Mouse (Mus musculus) midbrain, postnatal 0 days (tissue): ENCODE measurements around the gene Rhobtb3. TPM values are rescaled to one million over a fixed set of nuclear protein-coding genes. Genes with fewer than 3 reads are reported as not detected.
A peak's percentile ranks its signal among the peaks of the same experiment; 100 is the strongest.

ENCODE experiments used
- ATAC-seq: fragments of 200-750 bp; cut with Nextera tagmentation; 2 replicates; pipeline ENCODE4 v1.8.0; 2017; ENCODE audit warnings: moderate number of reproducible peaks, mild to moderate bottlenecking, moderate TSS enrichment, moderate library complexity; ENCODE audit not compliant: low FRiP score
- DNase-seq: peaks from one replicate; pipeline ENCODE4 v3.0.0-alpha.2; 2015; ENCODE audit warnings: low spot score
- H3K27ac ChIP-seq: fragments of 300-500 bp; sonication (generic); 2 replicates; pipeline ENCODE4 v1.5.1; 2014; ENCODE audit warnings: low read depth, mild to moderate bottlenecking, low read length, mixed read lengths
- H3K27me3 ChIP-seq: fragments of 300-500 bp; sonication (generic); 2 replicates; pipeline ENCODE4 v1.6.1; 2014; ENCODE audit warnings: low read length, control low read depth, mixed read lengths; ENCODE audit not compliant: insufficient read depth
- H3K36me3 ChIP-seq: fragments of 300-500 bp; sonication (generic); 2 replicates; pipeline ENCODE4 v1.6.1; 2014; ENCODE audit warnings: low read length, control low read depth, mixed read lengths; ENCODE audit not compliant: insufficient read depth
- H3K4me1 ChIP-seq: fragments of 300-500 bp; sonication (generic); 2 replicates; pipeline ENCODE4 v1.6.1; 2014; ENCODE audit warnings: mild to moderate bottlenecking, control low read depth, antibody characterized with exemption, low read length, mixed read lengths; ENCODE audit not compliant: insufficient read depth
- H3K4me2 ChIP-seq: fragments of 300-500 bp; sonication (generic); 2 replicates; pipeline ENCODE4 v1.6.1; 2014; ENCODE audit warnings: low read depth, mild to moderate bottlenecking, low read length, mixed read lengths; ENCODE audit not compliant: poor library complexity, severe bottlenecking
- H3K4me3 ChIP-seq: fragments of 300-500 bp; sonication (generic); 2 replicates; pipeline ENCODE4 v1.5.1; 2014; ENCODE audit warnings: low read depth, mild to moderate bottlenecking, low read length, moderate library complexity
- H3K9ac ChIP-seq: fragments of 300-500 bp; sonication (generic); replicated peaks from 2 replicates; pipeline ENCODE4 v1.6.1; 2014; ENCODE audit warnings: mild to moderate bottlenecking, low read length, moderate library complexity, mixed read lengths; ENCODE audit not compliant: poor library complexity, severe bottlenecking
- H3K9me3 ChIP-seq: fragments of 300-500 bp; sonication (generic); 2 replicates; pipeline ENCODE4 v1.6.1; 2016; ENCODE audit warnings: low read length, control low read depth
- CTCF ChIP-seq: IDR thresholded peaks from 2 replicates; pipeline ENCODE4 v1.5.1; 2016; ENCODE audit warnings: antibody characterized with exemption, mild to moderate bottlenecking
- WGBS: fragments of 180-500 bp; shearing (Covaris S2); extraction: QIAGEN DNeasy Blood & Tissue Kit; methylation state at CpG from one replicate; pipeline ENCODE4 v1.1.7; 2014; 5-methylcytosine and 5-hydroxymethylcytosine counted together
- polyA plus RNA-seq: library from polyadenylated mRNA; unstranded; fragments of >200 nt; fragmentation: Nextera tagmentation; extraction: Ambion mirVana; gene quantifications from 2 replicates; pipeline ENCODE4 v1.2.1, GENCODE M21; 2015
- total RNA-seq: library from RNA; depleted of rRNA; stranded (reverse); fragments of >200 nt; gene quantifications from 2 replicates; pipeline ENCODE4 v1.2.3, GENCODE M21; 2014; rRNA removed

Gene Rhobtb3
- total RNA-seq = 31.7 and 67.6 TPM in 2 replicates
- 11.6 and 12.1 TPM in 2 replicates for polyA plus RNA-seq

- Histone ChIP-seq H3K27me3 (no peaks in the 10 kb centered on the region), H3K36me3 (no peaks in the 10 kb centered on the region), H3K9me3 (no peaks in the 10 kb centered on the region), H3K4me1 (no peaks in the 10 kb centered on the region), H3K4me2 (peak within 1 kb of the TSS; percentile 67), H3K4me3 (peak within 1 kb of the TSS; percentile 80), H3K27ac (peak within 1 kb of the TSS; percentile 97), H3K9ac (peak within 1 kb of the TSS; percentile 97)
- peak; percentile 88 for ATAC-seq
- WGBS = under 1% methylated on average over 72 of the region's 110 CpGs
- no peak for TF ChIP-seq CTCF
- DNase-seq = peak; percentile 74
Observed at GRCm38 (mm10) chr13:75943189-75944043, at the start of gene Rhobtb3. Rhobtb3 (minus strand) TSS chr13:75943925.

- H3K27ac ChIP-seq = peak overlapping the region; percentile 44; the same call in 1 of the 2 replicates
- no peak for TF ChIP-seq CTCF
- H3K27me3 ChIP-seq = no peaks in the 10 kb centered on the region
- H3K4me3 ChIP-seq = no peak overlapping the region
- peak; percentile 82 for ATAC-seq
- DNase-seq = peak; percentile 55
- no peaks in the 10 kb centered on the region for H3K4me1 ChIP-seq
- no peaks in the 10 kb centered on the region for H3K36me3 ChIP-seq
- 33% methylated on average over 9 of the region's 9 CpGs for WGBS
- H3K9ac ChIP-seq = no peak overlapping the region
- no peaks in the 10 kb centered on the region for H3K9me3 ChIP-seq
- no peak overlapping the region for H3K4me2 ChIP-seq
Observed at GRCm38 (mm10) chr13:75992169-75993028, 48.7 kb upstream of the Rhobtb3 start.

GRCm38 (mm10) chr13:75988096-75988495 is 44.4 kb upstream of the Rhobtb3 start:
- Histone ChIP-seq H3K4me1 (no peaks in the 10 kb centered on the region), H3K4me2 (no peak overlapping the region), H3K4me3 (no peak overlapping the region), H3K27me3 (no peaks in the 10 kb centered on the region), H3K9ac (no peak overlapping the region), H3K36me3 (no peaks in the 10 kb centered on the region), H3K9me3 (no peaks in the 10 kb centered on the region), H3K27ac (no peak overlapping the region)
- DNase-seq (peak; percentile 28), ATAC-seq (no peak)
- WGBS = 91% methylated on average over 1 of the region's 1 CpGs
- no peak for TF ChIP-seq CTCF

DNA sequence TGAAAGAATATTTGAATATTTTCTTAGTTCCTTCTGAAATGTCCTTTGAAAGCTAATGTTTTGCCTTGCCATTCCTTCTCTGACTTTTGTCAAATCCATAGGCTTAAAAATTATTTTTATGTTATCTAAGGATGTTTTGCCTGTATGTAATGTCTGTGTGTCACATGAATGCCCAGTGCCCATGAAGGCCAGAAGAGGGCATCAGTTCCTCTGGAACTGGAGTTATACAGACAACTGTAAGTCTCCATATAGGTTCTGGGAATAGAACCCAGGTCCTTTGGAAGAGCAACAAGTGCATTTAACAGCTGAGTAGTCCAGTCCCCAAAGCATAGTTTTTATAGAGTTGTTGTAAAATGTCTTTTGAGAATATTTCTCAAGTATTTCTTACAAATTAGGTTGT is 38.2 kb upstream of the Rhobtb3 start:
- Histone ChIP-seq H3K27ac (no peak overlapping the region), H3K4me1 (no peaks in the 10 kb centered on the region)
- DNase-seq = peak; percentile 5

DNA sequence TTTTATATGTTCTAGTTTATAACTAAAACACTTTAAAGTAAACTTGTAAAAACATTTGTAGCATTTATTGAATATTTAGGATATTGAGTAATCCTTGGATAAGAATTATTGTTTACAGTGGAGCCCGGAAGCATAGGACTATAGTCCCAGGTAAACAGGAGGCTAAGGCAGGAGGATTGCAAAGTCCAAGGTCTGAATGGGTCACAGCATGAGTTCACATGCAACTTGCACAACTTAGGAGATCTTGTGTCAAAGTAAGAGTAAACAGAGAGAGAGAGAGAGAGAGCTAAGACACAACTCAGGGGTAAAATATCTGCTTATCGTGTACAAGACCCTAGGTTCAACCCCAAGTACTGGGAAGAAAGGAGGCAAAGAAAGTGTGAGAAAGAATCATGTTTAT is 32.9 kb upstream of the Rhobtb3 start:
- Histone ChIP-seq H3K4me2 (no peak overlapping the region), H3K36me3 (no peaks in the 10 kb centered on the region), H3K4me3 (no peak overlapping the region), H3K27me3 (no peaks in the 10 kb centered on the region), H3K9ac (no peak overlapping the region), H3K9me3 (no peaks in the 10 kb centered on the region), H3K27ac (no peak overlapping the region), H3K4me1 (no peaks in the 10 kb centered on the region)
- TF ChIP-seq CTCF = no peak
- 89% methylated on average over 2 of the region's 2 CpGs for WGBS
- ATAC-seq = no peak
- DNase-seq = no peak

More for the DNA sequence above, 38.2 kb upstream of the Rhobtb3 start:
- Histone ChIP-seq H3K9me3 (no peaks in the 10 kb centered on the region), H3K27me3 (no peaks in the 10 kb centered on the region), H3K4me2 (no peak overlapping the region), H3K9ac (no peak overlapping the region), H3K4me3 (no peak overlapping the region), H3K36me3 (no peaks in the 10 kb centered on the region)
- peak; percentile 37 for TF ChIP-seq CTCF
- ATAC-seq = no peak

- no peaks in the 10 kb centered on the region for H3K9me3 ChIP-seq
- no peak overlapping the region for H3K9ac ChIP-seq
- no peak for DNase-seq
- no peaks in the 10 kb centered on the region for H3K36me3 ChIP-seq
- no peak for TF ChIP-seq CTCF
- H3K27me3 ChIP-seq = no peaks in the 10 kb centered on the region
- no peak overlapping the region for H3K4me3 ChIP-seq
- H3K4me2 ChIP-seq = no peak overlapping the region
- no peak for ATAC-seq
- 93% methylated on average over 2 of the region's 2 CpGs for WGBS
- no peaks in the 10 kb centered on the region for H3K4me1 ChIP-seq
- no peak overlapping the region for H3K27ac ChIP-seq
Observed at GRCm38 (mm10) chr13:75976218-75976617, 32.5 kb upstream of the Rhobtb3 start.
